In the genomic region with DNA sequence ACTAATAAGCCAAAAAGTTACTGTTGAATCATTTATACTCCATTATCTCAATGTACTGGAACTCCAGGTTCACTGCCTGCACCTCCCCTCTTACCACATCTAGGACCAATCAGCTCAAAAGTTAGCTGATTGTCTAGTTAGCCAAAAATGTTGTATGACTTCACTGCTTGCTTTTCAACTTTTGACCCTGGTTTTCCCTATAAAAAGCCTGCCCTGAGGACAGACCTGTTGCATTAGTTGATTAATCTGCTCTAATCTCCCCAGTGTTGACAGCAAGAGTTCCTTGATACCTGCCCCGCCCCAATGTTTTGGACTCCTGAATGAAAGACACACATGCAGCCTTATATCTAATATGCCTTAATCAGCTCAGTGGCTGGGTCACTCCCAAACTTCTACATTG, we compare ENCODE assay signal across 27 mouse cellular contexts. TPM values are rescaled to one million over a fixed set of nuclear protein-coding genes. Genes with fewer than 3 reads are reported as not detected.
DNase-seq lines count a peak whose midpoint lies in the region; ATAC-seq and TF ChIP-seq lines count a peak whose summit lies in the region.
"Had no signal": no experiment of that assay in that cellular context is flagged by ENCODE, and none has a peak within 500 bp of the region (broad histone marks: within the 10 kb centered on the region; RNA-seq: fewer than 3 reads in every experiment).

No protein-coding gene starts in this region.

- no peaks in the 10 kb centered on the region for H3K4me1 ChIP-seq in heart, embryonic 10.5 days
- no peaks in the 10 kb centered on the region for H3K4me1 ChIP-seq in heart, embryonic 12.5 days (replicated peaks)
- H3K4me1 ChIP-seq in hindbrain, postnatal 0 days (ENCODE audit: insufficient read depth, low read length): no peaks in the 10 kb centered on the region
- H3K4me1 ChIP-seq in midbrain, embryonic 14.5 days (ENCODE audit: control insufficient read depth, insufficient read depth, low read length): no peaks in the 10 kb centered on the region
- H3K4me1 ChIP-seq: embryonic facial prominence, embryonic 12.5 days; forebrain, embryonic 12.5 days; forebrain, embryonic 15.5 days; heart, embryonic 13.5 days had no signal

- H3K4me3 ChIP-seq in heart, embryonic 10.5 days: no peak overlapping the region
- H3K4me3 ChIP-seq in heart, embryonic 12.5 days: no peak overlapping the region
- no peak overlapping the region for H3K4me3 ChIP-seq in hindbrain, postnatal 0 days (ENCODE audit: low read length)
- no peak overlapping the region for H3K4me3 ChIP-seq in midbrain, embryonic 14.5 days (replicated peaks; ENCODE audit: low read depth, low read length)
- H3K4me3 ChIP-seq: embryonic facial prominence, embryonic 12.5 days; erythroblast, embryonic 14.5 days; forebrain, embryonic 12.5 days; forebrain, embryonic 15.5 days; heart, adult 2 months; heart, embryonic 13.5 days had no signal

- no peak overlapping the region for H3K9ac ChIP-seq in heart, embryonic 12.5 days
- H3K9ac ChIP-seq in hindbrain, postnatal 0 days (replicated peaks; ENCODE audit: low read length): no peak overlapping the region
- H3K9ac ChIP-seq in midbrain, embryonic 14.5 days (replicated peaks; ENCODE audit: low read length): no peak overlapping the region
- H3K9ac ChIP-seq: embryonic facial prominence, embryonic 12.5 days; forebrain, embryonic 12.5 days; forebrain, embryonic 15.5 days; heart, embryonic 13.5 days; hindbrain, embryonic 14.5 days had no signal

- H3K36me3 ChIP-seq in heart, embryonic 10.5 days: no peaks in the 10 kb centered on the region
- no peaks in the 10 kb centered on the region for H3K36me3 ChIP-seq in heart, embryonic 12.5 days
- no peaks in the 10 kb centered on the region for H3K36me3 ChIP-seq in hindbrain, postnatal 0 days (ENCODE audit: insufficient read depth, low read length)
- no peaks in the 10 kb centered on the region for H3K36me3 ChIP-seq in midbrain, embryonic 14.5 days (ENCODE audit: control insufficient read depth, insufficient read depth, low read length)
- H3K36me3 ChIP-seq: embryonic facial prominence, embryonic 12.5 days; forebrain, embryonic 12.5 days; forebrain, embryonic 15.5 days; heart, embryonic 13.5 days had no signal

- H3K27ac ChIP-seq in heart, embryonic 10.5 days: no peak overlapping the region
- H3K27ac ChIP-seq in heart, embryonic 12.5 days (ENCODE audit: poor library complexity, severe bottlenecking): no peak overlapping the region
- no peak overlapping the region for H3K27ac ChIP-seq in hindbrain, postnatal 0 days
- no peak overlapping the region for H3K27ac ChIP-seq in midbrain, embryonic 14.5 days (replicated peaks; ENCODE audit: low read depth, low read length)
- H3K27ac ChIP-seq: embryonic facial prominence, embryonic 12.5 days; forebrain, embryonic 12.5 days; forebrain, embryonic 15.5 days; heart, adult 2 months; heart, embryonic 13.5 days; hindbrain, embryonic 14.5 days had no signal

- H3K4me2 ChIP-seq in heart, embryonic 12.5 days: no peak overlapping the region
- no peak overlapping the region for H3K4me2 ChIP-seq in hindbrain, postnatal 0 days (ENCODE audit: low read depth, low read length)
- H3K4me2 ChIP-seq in midbrain, embryonic 14.5 days (ENCODE audit: low read length): no peak overlapping the region
- H3K4me2 ChIP-seq: embryonic facial prominence, embryonic 12.5 days; forebrain, embryonic 12.5 days; forebrain, embryonic 15.5 days; heart, embryonic 13.5 days; hindbrain, embryonic 14.5 days had no signal

- H3K9me3 ChIP-seq in heart, embryonic 10.5 days: no peaks in the 10 kb centered on the region
- peaks cover 5% of the 10 kb centered on the region; the same call in 1 of the 2 replicates for H3K9me3 ChIP-seq in heart, embryonic 12.5 days (replicated peaks)
- H3K9me3 ChIP-seq in hindbrain, postnatal 0 days (ENCODE audit: low read length): peaks cover 3% of the 10 kb centered on the region; the same call in 1 of the 2 replicates
- peaks cover 7% of the 10 kb centered on the region; the same call in 1 of the 2 replicates for H3K9me3 ChIP-seq in midbrain, embryonic 14.5 days (ENCODE audit: control insufficient read depth, low read length)
- H3K9me3 ChIP-seq: embryonic facial prominence, embryonic 12.5 days; forebrain, embryonic 12.5 days; forebrain, embryonic 15.5 days had no signal

- WGBS in heart, embryonic 10.5 days: 64% methylated on average over 1 of the region's 1 CpGs
- 70% methylated on average over 1 of the region's 1 CpGs for WGBS in heart, embryonic 12.5 days
- 96% methylated on average over 1 of the region's 1 CpGs for WGBS in hindbrain, postnatal 0 days
- 95% methylated on average over 1 of the region's 1 CpGs for WGBS in midbrain, embryonic 14.5 days

- ATAC-seq in heart, embryonic 12.5 days (ENCODE audit: insufficient number of reproducible peaks, low FRiP score): no peak
- no peak for ATAC-seq in hindbrain, postnatal 0 days
- ATAC-seq in midbrain, embryonic 14.5 days (ENCODE audit: low FRiP score, low TSS enrichment): no peak
- ATAC-seq: forebrain, embryonic 15.5 days; Patski had no signal

- no peak for TF ChIP-seq CTCF in hindbrain, postnatal 0 days (IDR thresholded peaks at IDR 0.05; ENCODE audit: low read depth)

- no peaks in the 10 kb centered on the region for H3K27me3 ChIP-seq in heart, embryonic 10.5 days (ENCODE audit: insufficient read depth, poor library complexity, severe bottlenecking)
- H3K27me3 ChIP-seq in heart, embryonic 12.5 days (replicated peaks): 0 out of 2 replicates have a peak, but pooled peaks cover 3% of the 10 kb centered on the region
- no peaks in the 10 kb centered on the region for H3K27me3 ChIP-seq in hindbrain, postnatal 0 days (ENCODE audit: insufficient read depth, low read length)
- no peaks in the 10 kb centered on the region for H3K27me3 ChIP-seq in midbrain, embryonic 14.5 days (ENCODE audit: control insufficient read depth, insufficient read depth, low read length)
- H3K27me3 ChIP-seq: embryonic facial prominence, embryonic 12.5 days; forebrain, embryonic 12.5 days; forebrain, embryonic 15.5 days; Patski had no signal

- peak; percentile 28 for DNase-seq in heart, embryonic 10.5 days (ENCODE audit: low spot score)
- DNase-seq in 3T3-L1 (ENCODE audit: low read depth, low spot score) (peak; percentile 68), NIH3T3 (ENCODE audit: low read depth) (peak; percentile 21)
- no peak for DNase-seq in hindbrain, postnatal 0 days (ENCODE audit: low spot score)
- DNase-seq in midbrain, embryonic 14.5 days: no peak
- DNase-seq: adrenal gland, postnatal 10 days; adrenal gland, postnatal 36 days; cerebellum, adult 18-20 months; cerebellum, adult 9-10 months; cerebellum, postnatal 14 days; gastrocnemius, postnatal 25 days; heart, adult 2 months; heart, postnatal 14 days; heart, postnatal 4 days had no signal

RNA-seq across cellular contexts. Expression of a gene that starts 15.6 kb away (rescaled TPM):
- polyA plus RNA-seq in heart, embryonic 10.5 days (2016; fragmentation: Nextera tagmentation; extraction: Ambion mirVana): not detected in 2 replicates
- polyA plus RNA-seq in heart, embryonic 12.5 days (2016; fragmentation: Nextera tagmentation; extraction: Ambion mirVana): not detected in 2 replicates
- total RNA-seq in hindbrain, postnatal 0 days (2014; rRNA removed): not detected in 2 replicates
- polyA plus RNA-seq in hindbrain, postnatal 0 days (2015; fragmentation: Nextera tagmentation; extraction: Ambion mirVana): 0.78 TPM in 1 of 2 replicates, not detected in the other
- polyA plus RNA-seq in midbrain, embryonic 14.5 days (2014; fragmentation: Nextera tagmentation; extraction: Ambion mirVana): not detected in 2 replicates
- total RNA-seq: ES-E14; heart, adult 2 months; heart, postnatal 4 days had no signal
- polyA plus RNA-seq: embryonic facial prominence, embryonic 12.5 days; erythroblast, embryonic 14.5 days; forebrain, embryonic 12.5 days; forebrain, embryonic 15.5 days; heart, embryonic 13.5 days; hindbrain, embryonic 11.5 days; hindbrain, embryonic 14.5 days; Patski had no signal

RNA-seq across cellular contexts. Expression of a gene that starts 22.3 kb away (rescaled TPM):
- 0.92 TPM in 1 of 2 replicates, not detected in the other for polyA plus RNA-seq in heart, embryonic 10.5 days (2016; fragmentation: Nextera tagmentation; extraction: Ambion mirVana)
- polyA plus RNA-seq in heart, embryonic 12.5 days (2016; fragmentation: Nextera tagmentation; extraction: Ambion mirVana): 1.9 and 2.0 TPM in 2 replicates
- 0.84 TPM in 1 of 2 replicates, not detected in the other for total RNA-seq in hindbrain, postnatal 0 days (2014; rRNA removed)
- not detected in 2 replicates for polyA plus RNA-seq in hindbrain, postnatal 0 days (2015; fragmentation: Nextera tagmentation; extraction: Ambion mirVana)
- polyA plus RNA-seq in midbrain, embryonic 14.5 days (2014; fragmentation: Nextera tagmentation; extraction: Ambion mirVana): not detected in 2 replicates
- total RNA-seq: adrenal gland, adult 18-20 months; adrenal gland, postnatal 10 days; adrenal gland, postnatal 36 days; ES-E14; gastrocnemius, adult 8-10 months; gastrocnemius, postnatal 25 days; heart, adult 2 months; heart, postnatal 14 days had no signal
- polyA plus RNA-seq: embryonic facial prominence, embryonic 12.5 days; erythroblast, embryonic 14.5 days; forebrain, embryonic 12.5 days; forebrain, embryonic 15.5 days; heart, adult 2 months; hindbrain, embryonic 11.5 days; hindbrain, embryonic 14.5 days; intestine, embryonic 14.5 days; Patski had no signal

RNA-seq across cellular contexts. Expression of a gene that starts 22.4 kb away (rescaled TPM):
- 16.1 and 19.9 TPM in 2 replicates for polyA plus RNA-seq in heart, embryonic 10.5 days (2016; fragmentation: Nextera tagmentation; extraction: Ambion mirVana)
- 13.4 and 15.0 TPM in 2 replicates for polyA plus RNA-seq in heart, embryonic 12.5 days (2016; fragmentation: Nextera tagmentation; extraction: Ambion mirVana)
- 24.6 and 28.5 TPM in 2 replicates for total RNA-seq in hindbrain, postnatal 0 days (2014; rRNA removed)
- 25.8 and 26.2 TPM in 2 replicates for polyA plus RNA-seq in hindbrain, postnatal 0 days (2015; fragmentation: Nextera tagmentation; extraction: Ambion mirVana)
- 36.6 and 37.2 TPM in 2 replicates for polyA plus RNA-seq in midbrain, embryonic 14.5 days (2014; fragmentation: Nextera tagmentation; extraction: Ambion mirVana)

RNA-seq across cellular contexts. Expression of a gene that starts 27.3 kb away (rescaled TPM):
- 0.49 TPM in 1 of 2 replicates, not detected in the other for polyA plus RNA-seq in heart, embryonic 10.5 days (2016; fragmentation: Nextera tagmentation; extraction: Ambion mirVana)
- polyA plus RNA-seq in heart, embryonic 12.5 days (2016; fragmentation: Nextera tagmentation; extraction: Ambion mirVana): 0.40 TPM in 1 of 2 replicates, not detected in the other
- not detected in 2 replicates for total RNA-seq in hindbrain, postnatal 0 days (2014; rRNA removed)
- 1.00 and 1.1 TPM in 2 replicates for polyA plus RNA-seq in hindbrain, postnatal 0 days (2015; fragmentation: Nextera tagmentation; extraction: Ambion mirVana)
- polyA plus RNA-seq in midbrain, embryonic 14.5 days (2014; fragmentation: Nextera tagmentation; extraction: Ambion mirVana): 1.5 TPM in 1 of 2 replicates, not detected in the other
- total RNA-seq: ES-E14; heart, postnatal 4 days had no signal
- polyA plus RNA-seq: embryonic facial prominence, embryonic 12.5 days; erythroblast, embryonic 14.5 days; forebrain, embryonic 12.5 days; forebrain, embryonic 15.5 days; Patski had no signal

Comparison
In these comparisons a context has a peak if more than half of its experiments do, and no peak if none do; other contexts are left out.
1. DNase-seq: peak in heart, embryonic 10.5 days (single experiment), 3T3-L1 (single experiment) and NIH3T3 (single experiment); none in hindbrain, postnatal 0 days (single experiment) and midbrain, embryonic 14.5 days (single experiment).